8 mouse cellular contexts compared by ENCODE assay signal in the genomic region with DNA sequence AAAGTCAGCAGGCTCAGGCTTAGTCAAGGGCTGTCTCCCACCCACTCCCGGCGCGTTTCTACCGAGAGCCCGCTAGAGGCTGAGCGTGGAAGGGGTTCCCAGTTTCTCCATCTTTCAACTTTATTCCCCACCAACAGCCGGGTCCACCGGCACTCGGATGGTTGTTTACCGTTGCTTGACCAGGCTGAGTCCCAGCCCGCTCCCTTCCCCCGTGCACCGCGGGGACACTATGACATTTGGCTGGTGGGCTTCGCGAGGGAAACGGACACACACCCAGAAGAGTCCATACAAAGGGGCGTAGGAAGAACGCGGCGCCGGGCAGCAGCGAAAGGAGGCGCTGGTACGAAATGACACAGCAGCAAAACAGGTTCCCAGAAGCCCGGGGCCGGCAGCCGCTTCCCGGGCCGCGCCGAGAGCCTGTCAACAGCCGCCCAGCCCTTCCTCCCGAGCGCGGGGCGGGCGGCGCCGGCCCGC. TPM values are rescaled to one million over a fixed set of nuclear protein-coding genes. Genes with fewer than 3 reads are reported as not detected.
DNase-seq lines count a peak whose midpoint lies in the region; ATAC-seq and TF ChIP-seq lines count a peak whose summit lies in the region.

No protein-coding gene starts in this region.

- peak overlapping the region; percentile 73 for H3K4me3 ChIP-seq in intestine, postnatal 0 days (ENCODE audit: low read depth, low read length)
- peak overlapping the region; percentile 94 for H3K4me3 ChIP-seq in liver, embryonic 13.5 days (replicated peaks)

- peak overlapping the region; percentile 75 for H3K27ac ChIP-seq in intestine, postnatal 0 days (ENCODE audit: low read depth, low read length)
- peak overlapping the region; percentile 98 for H3K27ac ChIP-seq in liver, embryonic 13.5 days

- under 1% methylated on average over 32 of the region's 41 CpGs for WGBS in intestine, postnatal 0 days
- under 1% methylated on average over 41 of the region's 41 CpGs for WGBS in liver, embryonic 13.5 days (ENCODE audit: insufficient replicate concordance)

- H3K36me3 ChIP-seq in intestine, postnatal 0 days (ENCODE audit: control insufficient read depth, insufficient read depth) = no peaks in the 10 kb centered on the region
- H3K36me3 ChIP-seq in liver, embryonic 13.5 days = no peaks in the 10 kb centered on the region

- peak overlapping the region; percentile 57 for H3K9ac ChIP-seq in intestine, postnatal 0 days (ENCODE audit: low read depth, low read length)
- peak overlapping the region; percentile 96 for H3K9ac ChIP-seq in liver, embryonic 13.5 days

- peak; percentile 15 to 42 for DNase-seq in urinary bladder, adult 18-20 months (ENCODE audit: low spot score in 2 of 2)
- no peak for DNase-seq in urinary bladder, postnatal 10 days (ENCODE audit: low spot score)
- DNase-seq in cerebellum, postnatal 14 days = peak; percentile 33 to 46
- DNase-seq in frontal cortex, postnatal 36 days (ENCODE audit: low spot score in 2 of 2) = peak; percentile 42 to 49
- peak; percentile 52 for DNase-seq in liver, embryonic 13.5 days
- peak; percentile 64 for DNase-seq in neural tube, embryonic 10.5 days (ENCODE audit: extremely low spot score, low spot score)
- DNase-seq in testis, postnatal 10 days (ENCODE audit: low spot score) = peak; percentile 62

- peaks cover 8% of the 10 kb centered on the region for H3K4me1 ChIP-seq in intestine, postnatal 0 days (replicated peaks; ENCODE audit: control insufficient read depth, insufficient read depth, low read length)
- H3K4me1 ChIP-seq in liver, embryonic 13.5 days (replicated peaks) = peaks cover 38% of the 10 kb centered on the region

- peak overlapping the region; percentile 90 for H3K4me2 ChIP-seq in intestine, postnatal 0 days (replicated peaks; ENCODE audit: low read depth)
- peak overlapping the region; percentile 95 for H3K4me2 ChIP-seq in liver, embryonic 13.5 days

- no peaks in the 10 kb centered on the region for H3K9me3 ChIP-seq in intestine, postnatal 0 days (ENCODE audit: control insufficient read depth)
- no peaks in the 10 kb centered on the region for H3K9me3 ChIP-seq in liver, embryonic 13.5 days (replicated peaks)

- H3K27me3 ChIP-seq in intestine, postnatal 0 days (replicated peaks; ENCODE audit: control insufficient read depth, insufficient read depth, low read length) = no peaks in the 10 kb centered on the region
- H3K27me3 ChIP-seq in liver, embryonic 13.5 days = no peaks in the 10 kb centered on the region

- no peak for TF ChIP-seq CTCF in intestine, postnatal 0 days (IDR thresholded peaks at IDR 0.05; ENCODE audit: low read depth)

- ATAC-seq in intestine, postnatal 0 days = peak; percentile 41
- peak; percentile 44 for ATAC-seq in liver, embryonic 13.5 days (ENCODE audit: low read depth)

RNA-seq across cellular contexts. Expression of gene Lin54, which starts 0.6 kb away (rescaled TPM):
- 7.0 and 7.9 TPM in 2 replicates for polyA plus RNA-seq in intestine, postnatal 0 days (2015; fragmentation: Nextera tagmentation; extraction: Ambion mirVana)
- 9.3 and 12.1 TPM in 2 replicates for polyA plus RNA-seq in liver, embryonic 13.5 days (2015; fragmentation: Nextera tagmentation; extraction: Ambion mirVana)

RNA-seq across cellular contexts. Expression of gene Cops4, which starts 18.2 kb away (rescaled TPM):
- 76.9 and 77.6 TPM in 2 replicates for polyA plus RNA-seq in intestine, postnatal 0 days (2015; fragmentation: Nextera tagmentation; extraction: Ambion mirVana)
- polyA plus RNA-seq in liver, embryonic 13.5 days (2015; fragmentation: Nextera tagmentation; extraction: Ambion mirVana) = 96.0 and 110 TPM in 2 replicates
